Mouse (Mus musculus): ENCODE data around the gene Gm16485. TPM values are rescaled to one million over a fixed set of nuclear protein-coding genes. Genes with fewer than 3 reads are reported as not detected.
A peak's percentile ranks its signal among the peaks of the same experiment; 100 is the strongest.

The Gm16485 gene
- total RNA-seq (2021) = under 1 TPM in 1 of 2 experiments, not detected in 1; 0.10 TPM
- long read RNA-seq, experiment 1 = 0 reads
- long read RNA-seq, experiment 2 = 0 reads

GRCm38 (mm10) chr9:8971491-8971890 is at the start of gene Gm16485:
Gm16485 (plus strand) TSS chr9:8971791.
- no peak for DNase-seq (ENCODE audit: low spot score in 2 of 2)

GRCm38 (mm10) chr9:8927561-8927960 is 44.0 kb upstream of the Gm16485 start:
- DNase-seq (ENCODE audit: low spot score in 2 of 2) = no peak

- no peak for DNase-seq (ENCODE audit: low spot score in 2 of 2)
Measured at GRCm38 (mm10) chr9:8937753-8938152, 33.8 kb upstream of the Gm16485 start.

GRCm38 (mm10) chr9:8953306-8953705 is 18.3 kb upstream of the Gm16485 start:
- no peak for DNase-seq (ENCODE audit: low spot score in 2 of 2)

- peak; percentile 29 to 31 for DNase-seq (ENCODE audit: low spot score in 2 of 2)
Measured at GRCm38 (mm10) chr9:8964512-8965133, 7.0 kb upstream of the Gm16485 start.

GRCm38 (mm10) chr9:8970240-8970639 is 1.4 kb upstream of the Gm16485 start:
- no peak for DNase-seq (ENCODE audit: low spot score in 2 of 2)

- DNase-seq (ENCODE audit: low spot score in 2 of 2) = no peak
Measured at GRCm38 (mm10) chr9:8977775-8978174, 6.2 kb downstream of the Gm16485 start.

GRCm38 (mm10) chr9:8982315-8982714 is 10.7 kb downstream of the Gm16485 start:
- DNase-seq (ENCODE audit: low spot score in 2 of 2) = no peak

- no peak for DNase-seq (ENCODE audit: low spot score in 2 of 2)
Measured at GRCm38 (mm10) chr9:8996494-8996893, 24.9 kb downstream of the Gm16485 start.

- DNase-seq (ENCODE audit: low spot score in 2 of 2) = no peak
Measured at GRCm38 (mm10) chr9:9001170-9001569, 29.6 kb downstream of the Gm16485 start.

GRCm38 (mm10) chr9:9015108-9015507 is 43.5 kb downstream of the Gm16485 start:
- no peak for DNase-seq (ENCODE audit: low spot score in 2 of 2)

Other genes with a start within 250 kb of the Gm16485 start
- gene Pgr, start 72.0 kb upstream of the Gm16485 start, total RNA-seq (2021) = under 1 TPM; 0.26 to 0.30 TPM

All from adrenal gland, adult 18-20 months (tissue).